Mouse (Mus musculus) heart, embryonic 15.5 days (tissue): Measurements from ENCODE around the gene Wbp2nl. TPM values are rescaled to one million over a fixed set of nuclear protein-coding genes. Genes with fewer than 3 reads are reported as not detected.

Experiments used
- ATAC-seq: fragments of 200-750 bp; cut with Nextera tagmentation; replicated peaks from 2 replicates; pipeline ENCODE4 v1.8.0; 2017; ENCODE audit warnings: low read depth, moderate TSS enrichment; ENCODE audit not compliant: insufficient number of reproducible peaks, insufficient read depth, low FRiP score
- H3K27ac ChIP-seq: fragments of 300-500 bp; sonication (generic); 2 replicates; pipeline ENCODE4 v1.5.1; 2015; ENCODE audit warnings: mild to moderate bottlenecking, inconsistent platforms
- H3K27me3 ChIP-seq: fragments of 300-500 bp; sonication (generic); 2 replicates; pipeline ENCODE4 v1.6.1; 2015; ENCODE audit warnings: inconsistent platforms
- H3K36me3 ChIP-seq: fragments of 300-500 bp; sonication (generic); 2 replicates; pipeline ENCODE4 v1.6.1; 2015; ENCODE audit warnings: mild to moderate bottlenecking, inconsistent platforms
- H3K4me1 ChIP-seq: fragments of 300-500 bp; sonication (generic); replicated peaks from 2 replicates; pipeline ENCODE4 v1.6.1; 2015; ENCODE audit warnings: inconsistent platforms
- H3K4me2 ChIP-seq: fragments of 300-500 bp; sonication (generic); 2 replicates; pipeline ENCODE4 v1.6.1; 2015; ENCODE audit warnings: inconsistent platforms, mild to moderate bottlenecking, moderate library complexity
- H3K4me3 ChIP-seq: fragments of 300-500 bp; sonication (generic); 2 replicates; pipeline ENCODE4 v1.5.1; 2015; ENCODE audit warnings: mild to moderate bottlenecking, inconsistent platforms
- H3K9ac ChIP-seq: fragments of 300-500 bp; sonication (generic); 2 replicates; pipeline ENCODE4 v1.6.1; 2015; ENCODE audit warnings: mild to moderate bottlenecking, inconsistent platforms
- H3K9me3 ChIP-seq: fragments of 300-500 bp; sonication (generic); replicated peaks from 2 replicates; pipeline ENCODE4 v1.6.1; 2016; ENCODE audit warnings: inconsistent platforms
- whole genome bisulfite sequencing: fragments of 180-500 bp; shearing (Covaris S2); methylation state at CpG from one replicate; pipeline ENCODE4 v1.1.7; 2015; ENCODE audit warnings: mixed read lengths; 5-methylcytosine and 5-hydroxymethylcytosine counted together
- polyA plus RNA-seq: library from polyadenylated mRNA; unstranded; fragments of >200 nt; fragmentation: Nextera tagmentation; extraction: Ambion mirVana; gene quantifications from 2 replicates; pipeline ENCODE4 v1.2.1, GENCODE M21; 2015

The Wbp2nl gene
- polyA plus RNA-seq, 1 experiment from 2014 or later = 0.23 TPM

DNA sequence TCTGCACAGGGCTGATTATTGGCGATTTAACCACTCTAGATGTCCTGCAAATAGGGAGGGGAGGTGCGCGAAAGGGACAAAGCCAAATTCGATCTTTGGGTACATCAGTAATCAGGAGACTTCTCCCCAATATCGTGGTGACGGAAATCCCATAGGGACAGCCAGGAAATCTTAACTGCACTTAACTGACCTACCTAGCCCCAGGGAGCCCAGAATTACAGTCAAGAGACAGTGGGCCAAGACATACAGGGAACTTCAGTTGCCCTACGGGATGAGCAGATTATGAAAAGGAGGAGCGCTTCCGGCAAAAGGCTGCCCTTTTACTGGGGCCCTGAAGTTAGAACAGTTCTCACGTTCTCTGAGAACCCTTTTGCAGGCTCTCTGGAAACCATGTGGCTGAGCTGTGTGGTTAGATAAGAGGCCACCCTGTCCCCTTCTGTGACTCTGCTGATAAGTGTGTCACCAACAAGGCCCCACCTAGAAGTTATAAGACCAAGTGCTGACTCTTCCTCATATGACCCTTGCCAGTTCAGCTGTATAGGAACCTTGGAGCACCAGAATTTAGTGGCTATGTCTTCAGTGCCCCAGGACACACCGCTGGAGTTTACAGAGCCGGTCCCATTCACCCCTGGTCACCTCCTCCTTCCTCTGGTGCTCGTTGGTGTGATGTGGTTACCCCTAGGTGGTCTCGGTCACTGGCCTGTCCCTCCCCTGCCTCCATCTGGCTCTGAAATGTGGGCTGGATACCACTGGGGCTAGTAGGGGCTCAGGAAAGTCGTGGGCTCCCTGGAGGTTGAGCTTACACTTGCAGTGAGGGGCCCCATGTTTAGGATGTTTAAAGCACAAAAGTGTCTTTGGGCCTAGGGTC lies 43.2 kb downstream of the Wbp2nl start:
- H3K36me3 ChIP-seq = no peaks in the 10 kb centered on the region
- H3K4me3 ChIP-seq = peak overlapping the region; percentile 55
- peak overlapping the region; percentile 79 for H3K27ac ChIP-seq
- no peaks in the 10 kb centered on the region for H3K27me3 ChIP-seq
- peaks cover 38% of the 10 kb centered on the region for H3K4me1 ChIP-seq
- whole genome bisulfite sequencing = 34% methylated on average over 15 of the region's 15 CpGs
- H3K4me2 ChIP-seq = peak overlapping the region; percentile 84
- H3K9ac ChIP-seq = peak overlapping the region; percentile 66
- H3K9me3 ChIP-seq = no peaks in the 10 kb centered on the region
- no peak for ATAC-seq

DNA sequence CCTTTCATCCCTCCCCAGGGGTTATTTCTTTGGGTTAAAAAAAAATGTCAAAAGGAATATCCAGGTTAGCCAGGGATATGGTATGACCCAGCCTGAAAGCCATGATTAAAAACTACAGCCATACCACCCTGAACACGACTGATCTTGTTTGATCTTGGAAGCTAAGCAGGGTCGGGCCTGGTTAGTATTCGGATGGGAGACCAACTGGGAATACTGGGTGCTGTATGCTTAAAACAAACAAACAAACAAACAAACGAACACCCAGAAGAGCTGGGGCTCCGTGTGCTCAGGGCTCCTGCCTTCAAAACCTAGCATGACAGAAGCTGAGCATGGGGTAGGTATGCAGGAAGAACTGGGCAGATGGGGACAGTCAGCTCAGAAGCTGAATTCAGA lies 43.8 kb downstream of the Wbp2nl start:
- Histone ChIP-seq H3K27ac (peak overlapping the region; percentile 79; the same call in 1 of the 2 replicates), H3K4me1 (peaks cover 40% of the 10 kb centered on the region), H3K9me3 (no peaks in the 10 kb centered on the region), H3K4me2 (peak overlapping the region; percentile 84; the same call in 1 of the 2 replicates), H3K9ac (no peak overlapping the region), H3K27me3 (no peaks in the 10 kb centered on the region), H3K36me3 (no peaks in the 10 kb centered on the region), H3K4me3 (no peak overlapping the region)
- no peak for ATAC-seq
- 71% methylated on average over 5 of the region's 5 CpGs for WGBS

DNA sequence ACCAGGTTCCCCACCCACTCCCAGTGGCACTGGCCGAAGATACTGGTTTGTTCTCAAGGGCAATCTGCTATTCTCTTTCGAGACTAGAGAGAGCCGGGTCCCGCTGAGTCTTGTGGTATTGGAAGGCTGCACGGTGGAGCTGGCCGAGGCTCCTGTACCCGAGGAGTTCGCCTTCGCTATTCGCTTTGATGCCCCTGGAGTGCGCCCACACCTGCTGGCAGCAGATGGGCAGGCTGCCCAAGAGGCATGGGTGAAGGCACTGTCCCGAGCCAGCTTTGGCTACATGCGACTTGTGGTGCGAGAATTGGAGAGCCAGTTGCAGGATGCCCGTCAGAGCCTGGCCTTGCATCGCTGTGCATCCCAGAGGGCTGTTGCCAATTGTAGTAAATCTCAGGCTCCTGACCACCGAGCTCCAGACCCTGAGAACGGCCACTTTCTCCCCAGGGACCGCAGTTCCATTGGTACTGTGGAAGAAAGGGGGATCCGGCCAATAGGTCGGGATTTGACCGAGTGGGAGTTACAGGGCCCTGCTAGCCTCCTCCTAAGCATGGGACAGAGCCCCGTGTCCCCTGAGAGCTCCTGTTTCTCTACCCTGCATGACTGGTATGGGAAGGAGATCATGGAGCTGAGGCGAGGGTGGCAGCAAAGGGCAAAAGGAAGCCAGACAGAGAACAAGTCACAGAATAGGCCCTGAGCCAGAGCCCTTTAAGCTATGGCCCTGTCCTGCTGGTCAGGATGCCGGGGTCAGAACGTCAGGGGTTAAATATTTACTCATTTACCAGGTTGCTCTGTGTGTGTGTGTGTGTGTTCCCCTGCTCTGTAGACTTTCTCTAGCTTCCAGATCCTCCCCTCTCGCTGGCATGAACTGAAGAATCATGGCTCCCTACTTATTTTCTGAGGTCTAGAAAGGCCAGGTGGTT lies 44.9 kb downstream of the Wbp2nl start:
- peaks cover 36% of the 10 kb centered on the region for H3K4me1 ChIP-seq
- H3K9ac ChIP-seq = no peak overlapping the region
- H3K9me3 ChIP-seq = no peaks in the 10 kb centered on the region

DNA sequence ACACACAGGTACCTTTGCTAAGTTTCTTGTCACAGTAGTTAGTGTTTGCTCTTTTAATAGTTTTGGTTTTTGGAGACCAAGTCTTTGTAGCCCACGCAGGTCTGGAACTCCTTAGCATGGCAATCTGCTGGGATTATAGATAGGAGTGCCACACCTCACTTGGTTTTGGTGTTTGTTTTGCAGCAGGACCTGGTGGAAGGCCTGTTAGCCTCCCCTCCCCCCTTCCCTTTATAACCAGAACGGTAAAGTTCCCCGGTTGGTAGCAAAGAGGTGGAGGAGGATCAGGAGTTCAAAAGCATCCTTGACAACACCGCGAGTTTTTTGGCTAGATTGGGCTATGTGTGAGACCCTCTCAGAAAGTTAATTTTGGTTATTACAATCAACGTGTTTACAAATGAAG lies 46.2 kb downstream of the Wbp2nl start:
- Histone ChIP-seq H3K4me2 (no peak overlapping the region), H3K9ac (no peak overlapping the region), H3K27ac (0 out of 2 replicates have a peak overlapping the region, but pooled peaks have one; percentile 17), H3K27me3 (no peaks in the 10 kb centered on the region), H3K9me3 (no peaks in the 10 kb centered on the region), H3K4me3 (no peak overlapping the region), H3K4me1 (peaks cover 32% of the 10 kb centered on the region), H3K36me3 (peaks cover 23% of the 10 kb centered on the region)
- no peak for ATAC-seq
- WGBS = 83% methylated on average over 6 of the region's 6 CpGs

More for the DNA sequence above, 44.9 kb downstream of the Wbp2nl start:
- ATAC-seq = no peak
- Histone ChIP-seq H3K27me3 (no peaks in the 10 kb centered on the region), H3K36me3 (peaks cover 10% of the 10 kb centered on the region), H3K27ac (no peak overlapping the region), H3K4me2 (no peak overlapping the region), H3K4me3 (no peak overlapping the region)
- WGBS = 87% methylated on average over 27 of the region's 27 CpGs

DNA sequence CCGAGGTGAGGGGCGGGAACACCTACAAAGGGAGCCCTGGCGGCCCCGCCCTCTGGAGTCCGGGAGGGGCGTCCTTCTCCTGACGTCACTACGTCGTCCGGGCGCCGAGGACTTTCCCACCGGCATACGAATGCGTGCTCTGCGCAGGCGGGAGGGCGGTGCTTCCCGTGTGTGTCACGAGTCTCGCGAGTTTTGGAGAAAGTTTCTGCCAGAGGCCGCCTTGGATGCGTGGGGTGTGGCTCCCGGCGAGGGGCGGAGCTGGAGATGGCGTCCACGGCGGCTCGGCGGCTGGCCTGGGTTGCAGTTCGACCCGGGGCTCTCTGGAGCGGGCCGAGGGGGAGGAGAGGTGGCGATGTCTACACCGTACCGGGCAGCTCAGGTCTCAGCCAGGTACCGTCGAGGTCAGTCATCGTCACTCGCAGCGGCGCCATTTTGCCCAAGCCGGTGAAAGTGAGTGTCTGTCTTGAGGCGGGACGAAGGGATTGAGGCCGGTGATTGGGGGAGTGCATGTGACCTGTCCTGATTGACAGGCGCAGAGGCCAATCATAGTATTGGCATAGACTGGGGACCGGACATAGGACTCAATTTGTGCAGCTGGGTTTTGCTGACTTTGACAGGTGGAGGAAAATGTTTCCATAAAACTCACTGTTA lies 47.2 kb downstream of the Wbp2nl start:
- Histone ChIP-seq H3K27me3 (no peaks in the 10 kb centered on the region), H3K4me1 (peaks cover 26% of the 10 kb centered on the region), H3K27ac (peak overlapping the region; percentile 90), H3K4me3 (peak overlapping the region; percentile 75), H3K9me3 (no peaks in the 10 kb centered on the region), H3K9ac (peak overlapping the region; percentile 80), H3K36me3 (peaks cover 33% of the 10 kb centered on the region), H3K4me2 (peak overlapping the region; percentile 73)
- peak; percentile 96 for ATAC-seq
- WGBS = under 1% methylated on average over 51 of the region's 51 CpGs

DNA sequence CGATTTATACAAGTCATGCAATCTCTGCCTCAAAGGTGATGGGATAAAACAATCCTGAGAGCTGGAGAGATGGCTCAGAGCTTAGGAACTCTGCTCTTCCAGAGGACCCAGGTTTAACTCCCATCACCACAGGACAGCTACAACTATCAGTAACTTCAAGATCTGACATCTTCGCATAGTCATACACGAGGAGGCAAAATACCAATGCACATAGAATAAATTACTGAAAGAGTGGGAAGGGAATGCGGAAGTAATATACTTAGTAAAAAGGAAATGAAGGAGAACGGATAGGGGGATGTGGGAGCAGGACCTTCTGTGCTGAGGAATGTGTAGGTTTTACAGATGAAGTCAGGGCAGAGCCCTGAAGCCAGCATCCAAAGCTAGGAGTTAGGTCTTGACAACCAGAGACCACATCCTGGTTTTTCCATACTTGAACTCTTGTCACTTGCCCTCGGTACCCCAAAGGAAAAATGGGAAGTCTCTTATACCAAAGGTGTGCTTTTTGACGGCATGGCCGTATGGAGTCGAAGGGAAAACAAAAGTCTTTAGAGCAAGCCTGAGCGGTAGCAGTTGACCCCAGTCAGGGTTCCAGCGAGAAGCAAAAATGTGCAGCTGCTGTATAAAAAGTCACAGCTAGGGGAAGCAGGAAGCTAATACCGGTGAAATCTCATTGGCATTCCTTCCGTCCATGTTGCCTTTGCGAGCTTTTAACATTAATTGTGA lies 48.0 kb downstream of the Wbp2nl start:
- H3K9me3 ChIP-seq = no peaks in the 10 kb centered on the region
- H3K27ac ChIP-seq = peak overlapping the region; percentile 90
- 43% methylated on average over 14 of the region's 14 CpGs for WGBS
- H3K27me3 ChIP-seq = no peaks in the 10 kb centered on the region
- peak overlapping the region; percentile 75 for H3K4me3 ChIP-seq
- no peak for ATAC-seq
- H3K4me1 ChIP-seq = peaks cover 22% of the 10 kb centered on the region
- H3K4me2 ChIP-seq = peak overlapping the region; percentile 73
- peaks cover 35% of the 10 kb centered on the region for H3K36me3 ChIP-seq
- peak overlapping the region; percentile 39 for H3K9ac ChIP-seq

DNA sequence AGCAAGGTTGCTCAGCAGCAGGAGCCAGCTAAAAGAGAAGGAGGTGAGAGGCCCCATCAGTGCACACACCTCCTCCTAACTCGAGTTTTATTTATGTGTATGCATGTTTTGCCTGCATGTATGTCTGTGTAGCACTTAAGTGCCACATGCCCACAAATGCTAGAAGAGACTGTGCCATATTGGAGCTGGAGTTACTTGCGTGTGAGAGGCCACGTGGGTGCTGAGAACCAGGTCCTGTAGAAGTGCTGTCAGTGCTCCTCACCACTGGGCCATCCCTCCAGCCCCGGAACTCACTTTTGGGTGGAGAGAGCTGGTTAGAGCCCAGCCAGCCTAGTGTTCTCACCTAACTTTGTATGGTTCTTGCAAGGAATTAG lies 48.5 kb downstream of the Wbp2nl start:
- peaks cover 35% of the 10 kb centered on the region for H3K36me3 ChIP-seq
- 72% methylated on average over 4 of the region's 4 CpGs for WGBS

DNA sequence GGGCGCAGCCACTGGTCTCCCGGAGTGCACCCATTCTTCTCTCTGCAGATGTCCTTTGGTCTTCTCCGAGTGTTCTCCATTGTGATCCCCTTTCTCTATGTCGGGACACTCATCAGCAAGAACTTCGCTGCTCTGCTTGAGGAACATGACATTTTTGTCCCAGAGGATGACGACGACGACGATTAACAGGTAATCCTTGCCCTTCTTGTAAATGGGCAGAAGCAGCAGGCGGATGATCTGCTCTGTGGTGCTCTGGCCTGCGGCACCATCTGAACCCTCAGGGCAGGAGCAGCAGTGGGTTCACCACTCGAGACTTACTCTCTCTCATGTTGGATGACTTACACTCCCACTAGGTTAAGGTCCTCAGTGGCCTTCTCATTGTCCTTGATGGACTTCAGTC lies 49.1 kb downstream of the Wbp2nl start:
- Histone ChIP-seq H3K4me3 (no peak overlapping the region), H3K4me2 (peak overlapping the region; percentile 73; the same call in 1 of the 2 replicates), H3K9ac (no peak overlapping the region), H3K27me3 (no peaks in the 10 kb centered on the region), H3K36me3 (peaks cover 35% of the 10 kb centered on the region), H3K4me1 (peaks cover 27% of the 10 kb centered on the region), H3K9me3 (no peaks in the 10 kb centered on the region), H3K27ac (no peak overlapping the region)
- 92% methylated on average over 12 of the region's 12 CpGs for WGBS
- no peak for ATAC-seq

More for the DNA sequence above, 48.5 kb downstream of the Wbp2nl start:
- Histone ChIP-seq H3K27ac (peak overlapping the region; percentile 90), H3K4me3 (peak overlapping the region; percentile 75), H3K9ac (peak overlapping the region; percentile 39), H3K4me2 (peak overlapping the region; percentile 73), H3K27me3 (no peaks in the 10 kb centered on the region), H3K4me1 (peaks cover 23% of the 10 kb centered on the region), H3K9me3 (no peaks in the 10 kb centered on the region)
- ATAC-seq = no peak

DNA sequence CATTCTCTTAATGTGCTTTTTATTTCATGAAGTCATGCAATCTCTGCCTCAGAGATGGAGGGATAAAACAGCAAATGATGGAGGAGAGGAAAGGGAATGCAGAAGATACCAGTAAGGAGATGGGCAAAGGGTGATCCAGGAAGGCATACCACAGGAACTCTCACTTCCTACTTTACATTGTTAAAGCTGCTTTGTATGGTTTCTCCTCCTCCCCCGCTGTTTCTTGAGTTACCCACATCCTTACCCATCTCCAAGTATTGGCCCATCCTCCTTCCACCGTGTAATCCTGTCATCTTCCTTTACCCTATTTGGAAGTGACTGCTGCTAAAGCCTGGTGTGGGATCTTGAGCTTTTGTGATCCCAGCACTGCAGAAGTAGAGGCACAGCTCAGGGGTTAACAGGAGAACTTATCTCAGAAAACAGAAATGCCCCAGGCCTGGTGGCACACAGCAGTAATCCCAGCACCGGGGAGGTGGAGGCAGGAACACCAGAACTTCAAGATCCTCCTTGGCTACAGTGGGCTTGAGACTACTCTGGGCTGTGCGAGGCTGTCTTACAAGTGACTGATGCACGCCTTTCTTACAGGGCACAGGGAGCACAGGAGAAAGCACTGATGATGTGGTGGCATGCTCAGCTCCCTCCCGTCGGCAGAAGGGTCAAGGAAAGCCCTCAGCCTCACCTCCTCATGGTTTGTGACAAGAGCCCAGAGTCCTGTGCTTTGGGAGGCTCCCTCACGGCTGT lies 49.7 kb downstream of the Wbp2nl start:
- Histone ChIP-seq H3K9me3 (no peaks in the 10 kb centered on the region), H3K36me3 (peaks cover 35% of the 10 kb centered on the region), H3K4me3 (no peak overlapping the region), H3K9ac (no peak overlapping the region), H3K27ac (no peak overlapping the region), H3K4me2 (no peak overlapping the region), H3K27me3 (no peaks in the 10 kb centered on the region), H3K4me1 (peaks cover 33% of the 10 kb centered on the region)
- 84% methylated on average over 8 of the region's 8 CpGs for WGBS
- no peak for ATAC-seq

DNA sequence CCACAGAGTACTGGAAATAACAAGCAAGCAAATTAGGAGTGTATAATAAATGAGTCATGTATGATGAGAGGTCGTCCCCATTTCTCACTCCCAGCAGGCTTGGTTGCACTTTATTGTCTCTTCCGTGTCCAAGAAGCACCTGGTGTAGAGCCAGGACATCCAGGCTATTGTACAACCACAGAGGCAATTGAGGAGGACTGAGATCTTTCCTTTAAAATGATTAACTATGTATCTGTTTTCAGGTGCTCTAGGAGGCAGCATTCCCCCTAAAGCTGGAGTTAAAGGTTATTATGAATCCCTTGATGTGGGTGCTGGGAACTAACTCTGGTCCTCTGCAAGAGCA lies 50.2 kb downstream of the Wbp2nl start:
- no peak overlapping the region for H3K4me2 ChIP-seq

More for the DNA sequence above, 50.2 kb downstream of the Wbp2nl start:
- 91% methylated on average over 2 of the region's 2 CpGs for WGBS
- H3K4me3 ChIP-seq = no peak overlapping the region
- H3K36me3 ChIP-seq = peaks cover 35% of the 10 kb centered on the region
- H3K9ac ChIP-seq = no peak overlapping the region
- ATAC-seq = no peak
- H3K4me1 ChIP-seq = peaks cover 34% of the 10 kb centered on the region
- no peaks in the 10 kb centered on the region for H3K27me3 ChIP-seq
- no peaks in the 10 kb centered on the region for H3K9me3 ChIP-seq
- H3K27ac ChIP-seq = no peak overlapping the region
